Mouse (Mus musculus) B cell, adult 62 days (primary cell): ENCODE data around the gene Cacna1f. TPM values are rescaled to one million over a fixed set of nuclear protein-coding genes. Genes with fewer than 3 reads are reported as not detected.

Experiments used
- total RNA-seq: library from RNA; stranded (reverse); gene quantifications from 4 replicates; pipeline ENCODE4 v1.2.4, GENCODE M21; 2023

The Cacna1f gene
- total RNA-seq: not detected in 4 replicates

GRCm38 (mm10) chrX:7606783-7607182, at the start of gene Cacna1f:
Cacna1f (plus strand) TSS chrX:7607083.

GRCm38 (mm10) chrX:7573176-7574086, 33.5 kb upstream of the Cacna1f start, which contains the start of gene Foxp3:
Foxp3 (plus strand) TSS chrX:7573644.

GRCm38 (mm10) chrX:7574087-7574884, 32.6 kb upstream of the Cacna1f start, which contains the start of gene Ppp1r3f:
Ppp1r3f (minus strand) TSS chrX:7574283.

GRCm38 (mm10) chrX:7604879-7605574, 1.9 kb upstream of the Cacna1f start, which contains the start of gene Ccdc22:
Ccdc22 (minus strand) TSS chrX:7605517.

GRCm38 (mm10) chrX:7638401-7639091, 31.7 kb downstream of the Cacna1f start, which contains the start of gene Syp:
Syp (plus strand) TSS chrX:7638471.

GRCm38 (mm10) chrX:7657221-7657639, 50.3 kb downstream of the Cacna1f start, which contains the start of gene Prickle3:
Prickle3 (plus strand) TSS chrX:7657260.

GRCm38 (mm10) chrX:7670921-7671623, 64.2 kb downstream of the Cacna1f start, which contains the start of gene Plp2:
Plp2 (minus strand) TSS chrX:7671390.

GRCm38 (mm10) chrX:7680864-7681263, 74.0 kb downstream of the Cacna1f start, which contains the start of gene Magix:
Magix (minus strand) TSS chrX:7681251.

Other genes starting within 250 kb of the Cacna1f start
- gene Usp27x, start 231.3 kb upstream of the Cacna1f start, total RNA-seq: 0.48 to 0.81 TPM (median 0.60 TPM) in 4 replicates
- gene Foxp3, start 33.4 kb upstream of the Cacna1f start, total RNA-seq: 0.49 TPM in 1 of 4 replicates, not detected in the others
- gene Ppp1r3f, start 32.8 kb upstream of the Cacna1f start, total RNA-seq: 5.1 to 6.6 TPM (median 5.3 TPM) in 4 replicates
- 19.2 to 22.5 TPM (median 20.0 TPM) in 4 replicates for gene Ccdc22, start 1.6 kb upstream of the Cacna1f start, total RNA-seq
- 0.36 to 0.58 TPM (median 0.56 TPM) in 3 of 4 replicates, not detected in the other for gene Syp, start 31.4 kb downstream of the Cacna1f start, total RNA-seq
- 24.4 to 28.3 TPM (median 25.8 TPM) in 4 replicates for gene Prickle3, start 50.2 kb downstream of the Cacna1f start, total RNA-seq
- 85.6 to 91.6 TPM (median 88.3 TPM) in 4 replicates for gene Plp2, start 64.3 kb downstream of the Cacna1f start, total RNA-seq
- gene Magix, start 74.2 kb downstream of the Cacna1f start, total RNA-seq: not detected in 4 replicates
- 45.1 to 48.2 TPM (median 46.2 TPM) in 4 replicates for gene Gpkow, start 90.0 kb downstream of the Cacna1f start, total RNA-seq
- gene Wdr45, start 107.2 kb downstream of the Cacna1f start, total RNA-seq: 58.2 to 89.6 TPM (median 70.2 TPM) in 4 replicates
- gene Gm45208, start 115.2 kb downstream of the Cacna1f start, total RNA-seq: not detected in 4 replicates
- 9.6 to 13.9 TPM (median 12.0 TPM) in 4 replicates for gene Praf2, start 121.4 kb downstream of the Cacna1f start, total RNA-seq
- not detected in 4 replicates for gene Ccdc120, start 143.8 kb downstream of the Cacna1f start, total RNA-seq
- gene Tfe3, start 155.5 kb downstream of the Cacna1f start, total RNA-seq: 26.2 to 36.6 TPM (median 32.7 TPM) in 4 replicates
- gene Gripap1, start 182.7 kb downstream of the Cacna1f start, total RNA-seq: 277 to 286 TPM (median 284 TPM) in 4 replicates
- gene Kcnd1, start 215.2 kb downstream of the Cacna1f start, total RNA-seq: 1.5 to 2.4 TPM (median 1.9 TPM) in 4 replicates
- 168 to 185 TPM (median 181 TPM) in 4 replicates for gene Otud5, start 234.3 kb downstream of the Cacna1f start, total RNA-seq